Mouse (Mus musculus) cortical plate, adult 2 months (tissue): ENCODE results near the gene Rb1.

ENCODE experiments used
- CTCF ChIP-seq: fragments of 200-500 bp; IDR thresholded peaks from 2 replicates; pipeline ENCODE4 v1.5.1; 2011; ENCODE audit warnings: mild to moderate bottlenecking, control low read depth, low read length; ENCODE audit not compliant: insufficient read depth; ENCODE audit errors: extremely low read depth
- POLR2A ChIP-seq: fragments of 200-500 bp; IDR thresholded peaks from 2 replicates; pipeline ENCODE4 v1.6.1; 2011; ENCODE audit warnings: mild to moderate bottlenecking, low read length, control low read depth; ENCODE audit not compliant: insufficient read depth; ENCODE audit errors: extremely low read depth

GRCm38 (mm10) chr14:73368221-73368620 lies 42.6 kb upstream of the Rb1 start:
- TF ChIP-seq POLR2A (no peak), CTCF (no peak)
